Mouse (Mus musculus) adrenal gland, adult 18-20 months (tissue): Measurements from ENCODE around the gene Myof. TPM values are rescaled to one million over a fixed set of nuclear protein-coding genes. Genes with fewer than 3 reads are reported as not detected.

Source experiments
- DNase-seq, 2 experiments: peaks; one replicate each; pipeline ENCODE4 v3.0.0; 2021 to 2022; ENCODE audit warnings: low spot score in 2 of 2
- total RNA-seq, 2 experiments: library from RNA; stranded (reverse); gene quantifications; 1 replicate in 1 of 2; 2 replicates in 1 of 2; pipeline ENCODE4 v1.2.3; 2021

The Myof gene
- total RNA-seq, 2 experiments from 2014 or later, result 29.4 to 34.1 TPM

DNA sequence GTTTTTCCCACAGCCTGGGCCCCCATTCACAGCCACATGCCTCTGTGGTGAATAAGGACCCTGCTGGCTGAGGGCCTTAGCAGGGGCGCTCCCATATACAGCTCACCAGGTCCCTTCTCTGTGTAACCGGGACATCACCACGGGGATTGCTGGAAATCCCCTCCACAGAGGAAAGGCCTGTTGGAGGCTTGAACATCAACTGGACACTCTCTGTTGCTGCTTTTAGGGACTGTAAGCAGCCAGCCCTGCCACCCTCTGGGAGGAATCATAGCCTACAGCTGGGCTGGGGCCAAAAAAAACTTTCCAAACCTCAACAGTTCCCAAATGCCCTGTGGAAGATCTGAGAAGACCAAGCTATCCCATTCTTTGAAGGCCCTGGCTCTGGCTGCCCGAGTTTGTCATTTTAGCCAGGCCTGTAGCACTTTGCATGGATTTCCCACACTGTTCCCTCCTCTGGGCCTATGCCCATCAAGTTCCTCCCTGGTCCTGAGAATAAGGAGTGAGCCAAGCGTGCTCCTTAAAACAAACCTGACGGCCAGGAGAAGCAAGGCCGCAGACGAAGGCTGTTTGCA is 38.5 kb downstream of the Myof start:
- DNase-seq, result no peak

DNA sequence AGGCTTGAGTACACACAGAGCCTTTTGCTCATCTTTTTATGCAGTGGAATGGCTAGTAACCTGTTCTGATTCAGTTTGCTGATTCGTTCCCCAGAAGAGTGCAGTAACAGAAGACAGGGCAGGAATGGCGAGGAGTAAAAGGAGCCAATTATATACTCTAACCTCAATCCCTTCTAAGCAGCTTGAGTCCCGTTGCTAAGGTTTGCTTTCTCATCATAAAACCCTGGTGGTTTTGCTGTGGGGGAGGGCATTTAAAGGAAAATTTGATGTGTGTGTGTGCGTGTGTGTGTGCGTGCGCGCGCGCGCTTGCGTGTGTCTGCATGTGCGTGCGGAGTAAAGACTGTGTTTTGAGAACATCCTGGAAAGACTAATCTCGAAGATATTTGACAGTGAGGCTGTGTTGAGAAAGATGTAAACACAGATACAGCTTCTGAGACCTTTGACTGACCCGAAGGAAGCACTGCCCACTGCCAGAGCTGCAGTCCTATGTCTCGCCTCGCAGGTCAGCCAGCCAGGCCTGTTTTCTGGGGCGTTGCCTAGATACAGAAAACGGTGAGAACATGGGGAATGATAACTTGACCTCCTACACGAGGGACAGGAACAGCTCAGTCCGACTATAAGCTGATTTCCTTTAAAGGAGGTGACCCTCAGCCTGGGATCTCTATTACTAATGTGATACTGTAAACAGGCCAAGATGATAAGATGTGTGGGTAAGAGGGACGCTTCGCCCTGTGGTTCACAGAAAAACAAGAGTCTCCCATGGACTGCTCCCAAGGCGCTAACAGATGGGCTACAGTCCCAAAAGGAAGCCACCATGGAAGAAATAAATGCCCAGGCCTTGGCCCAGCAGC is 39.5 kb downstream of the Myof start:
- DNase-seq, result no peak

DNA sequence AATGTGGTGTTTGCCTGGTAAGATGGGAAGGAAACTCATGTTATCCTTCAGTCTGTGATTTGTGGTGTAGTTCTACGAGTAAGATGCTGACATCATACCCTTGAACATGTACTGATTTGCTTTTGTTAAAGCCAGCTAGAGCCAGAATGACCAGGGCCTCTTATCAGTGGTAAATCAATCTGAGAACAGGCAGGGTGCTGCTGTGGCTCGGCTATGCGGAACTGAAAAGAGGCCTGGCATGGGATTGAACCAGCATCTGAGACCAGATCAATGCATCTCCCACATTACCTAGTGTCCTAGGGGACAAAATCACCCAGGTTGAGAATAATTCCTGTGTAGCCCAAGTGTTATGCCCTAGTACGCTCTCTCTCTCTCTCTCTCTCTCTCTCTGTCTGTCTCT is 40.6 kb downstream of the Myof start:
- no peak for DNase-seq

DNA sequence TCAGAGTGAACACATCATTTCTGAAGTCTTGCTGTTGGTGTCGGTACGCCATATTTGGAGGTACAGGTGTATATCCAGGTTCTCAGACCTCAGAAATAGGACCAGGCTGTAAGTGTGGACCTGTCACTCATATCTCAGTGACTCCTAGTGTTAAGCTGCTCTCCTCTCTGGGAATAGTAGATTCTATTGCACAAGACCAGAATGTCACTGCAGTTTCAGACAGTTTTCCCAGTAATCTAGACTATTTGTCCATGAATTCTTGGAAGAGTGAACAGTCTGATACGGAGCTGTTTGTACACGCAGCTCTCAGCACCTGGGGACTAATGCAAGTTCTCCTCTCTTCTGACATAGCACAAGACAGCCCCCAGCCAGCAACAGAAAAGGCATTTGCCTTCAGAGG is 42.4 kb downstream of the Myof start:
- DNase-seq, result no peak

DNA sequence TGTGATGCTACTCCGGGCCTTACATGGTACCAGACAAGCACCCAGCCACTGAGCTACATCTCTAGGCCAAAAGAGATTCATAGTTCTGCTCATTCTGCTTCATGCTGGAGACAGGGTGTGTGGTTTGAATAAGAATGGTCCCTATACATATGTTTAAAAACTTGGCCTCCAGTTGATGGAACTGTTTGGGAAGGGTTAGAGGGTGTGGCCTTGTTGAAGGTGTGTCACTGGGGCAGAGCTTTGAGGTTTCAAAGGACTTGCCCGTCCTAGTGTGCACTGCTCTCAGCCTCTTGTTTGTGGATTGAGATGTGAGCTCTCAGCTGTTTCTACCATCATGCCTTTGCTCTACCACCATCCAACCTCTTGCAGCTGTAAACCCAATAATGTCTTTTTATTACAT is 43.4 kb downstream of the Myof start:
- DNase-seq, result no peak

DNA sequence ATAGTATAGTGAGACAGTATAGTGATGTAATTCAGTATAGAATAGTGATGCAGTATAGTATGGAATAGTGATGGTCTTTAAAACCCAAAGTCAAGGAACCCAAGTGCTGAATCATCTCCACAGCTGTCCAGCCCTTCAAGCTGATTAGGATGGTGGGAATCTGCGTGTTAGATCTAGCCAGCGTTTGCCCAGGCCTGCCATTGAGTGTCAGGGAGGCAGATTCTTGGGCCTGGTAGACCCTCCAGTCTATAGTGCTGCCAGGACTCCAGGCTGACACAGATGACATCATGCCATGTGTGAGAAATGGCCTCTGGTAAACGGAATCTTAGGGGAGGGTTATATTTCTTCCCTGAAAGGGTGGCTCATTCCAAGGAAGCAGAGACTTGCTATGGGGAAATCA is 49.1 kb downstream of the Myof start:
- no peak for DNase-seq

DNA sequence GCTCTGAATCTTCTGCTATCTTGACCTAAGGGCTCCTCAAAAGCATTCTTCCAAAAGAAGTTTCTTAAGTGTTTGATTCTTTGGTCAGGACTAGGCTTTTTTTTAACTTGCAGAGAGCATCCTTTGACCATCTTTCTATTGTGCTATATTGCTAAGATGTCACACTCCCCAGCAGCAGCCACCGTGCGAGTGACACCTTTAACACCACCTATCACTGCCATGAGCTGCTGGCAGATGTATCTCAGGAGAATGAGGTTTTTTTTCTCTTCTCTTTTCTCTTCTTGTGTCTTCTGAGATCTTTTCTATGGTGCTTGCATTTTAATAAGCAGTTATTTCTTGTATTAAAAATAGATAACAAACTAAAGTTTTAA is 51.2 kb downstream of the Myof start:
- DNase-seq, result no peak

DNA sequence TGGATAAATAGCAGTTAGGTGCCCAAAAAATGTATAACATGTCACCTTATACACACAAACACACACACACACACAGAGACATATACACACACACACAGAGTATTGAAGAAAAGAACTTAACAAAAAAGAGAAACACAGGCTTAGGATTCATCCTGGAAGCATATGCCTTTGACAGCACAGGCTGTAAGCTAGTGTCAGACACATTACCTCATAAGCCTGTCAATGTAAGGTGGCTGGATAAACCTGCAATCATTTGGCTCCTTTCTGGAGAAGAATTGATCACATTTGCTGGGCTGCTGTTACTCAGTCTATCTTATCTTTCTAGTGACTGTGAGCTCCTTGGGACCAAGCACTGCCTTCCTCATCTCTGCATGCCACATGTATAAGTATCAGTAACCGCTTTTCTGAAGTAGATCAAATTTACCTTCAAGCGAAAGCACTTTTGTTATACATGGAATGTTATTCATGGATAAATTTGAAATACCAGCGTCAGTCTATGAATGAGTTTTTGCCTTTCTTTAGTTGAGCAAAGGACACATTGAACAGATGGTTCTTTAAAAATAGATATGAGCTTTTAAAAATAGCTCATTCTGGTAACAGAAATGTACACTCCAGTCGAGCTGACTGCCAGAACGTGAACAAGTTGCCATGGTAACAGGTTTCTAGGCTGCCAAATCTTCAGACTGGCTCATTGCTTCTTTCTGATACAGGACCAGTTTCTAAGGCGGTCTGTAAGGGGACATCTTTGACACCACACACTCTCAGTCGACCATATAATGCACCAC is 51.8 kb downstream of the Myof start:
- DNase-seq, result no peak

DNA sequence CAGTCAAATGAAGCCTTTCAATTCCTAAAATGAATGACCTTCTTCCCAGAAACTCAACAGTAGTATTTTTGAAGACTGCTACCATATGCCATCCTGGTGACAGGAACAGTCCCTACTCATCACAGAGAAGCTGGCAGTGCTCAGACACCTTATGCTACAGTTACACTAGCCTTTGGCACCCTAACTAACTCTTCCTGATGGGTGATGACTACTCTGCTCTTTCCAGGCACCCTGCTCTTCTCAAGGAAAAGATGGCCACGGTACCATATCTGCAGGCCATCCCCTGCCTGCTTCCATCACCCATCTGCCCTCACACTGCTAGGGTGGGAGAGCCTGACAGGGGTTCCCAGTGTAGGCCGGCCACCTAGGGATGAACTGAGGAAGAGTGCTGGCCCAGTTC is 53.4 kb downstream of the Myof start:
- DNase-seq, result no peak

DNA sequence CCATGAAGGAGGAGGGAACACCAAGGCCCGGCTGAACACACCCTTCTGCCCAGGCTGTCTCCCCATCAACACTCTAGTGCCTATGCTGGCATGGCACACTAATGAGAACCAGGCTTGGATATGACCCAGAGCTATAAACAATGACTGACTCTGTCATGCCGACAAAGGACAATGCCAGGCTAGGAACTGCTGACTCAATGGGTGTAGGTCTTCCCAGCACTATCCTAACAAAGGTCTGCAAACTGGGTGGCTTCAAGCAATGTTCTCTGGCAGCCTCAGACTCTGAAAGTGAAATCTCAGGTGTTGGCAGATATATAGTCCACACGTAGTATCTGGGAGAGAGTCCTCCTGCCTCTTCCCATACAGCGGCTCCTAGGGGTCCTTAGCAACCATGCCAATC is 55.2 kb downstream of the Myof start:
- no peak for DNase-seq

DNA sequence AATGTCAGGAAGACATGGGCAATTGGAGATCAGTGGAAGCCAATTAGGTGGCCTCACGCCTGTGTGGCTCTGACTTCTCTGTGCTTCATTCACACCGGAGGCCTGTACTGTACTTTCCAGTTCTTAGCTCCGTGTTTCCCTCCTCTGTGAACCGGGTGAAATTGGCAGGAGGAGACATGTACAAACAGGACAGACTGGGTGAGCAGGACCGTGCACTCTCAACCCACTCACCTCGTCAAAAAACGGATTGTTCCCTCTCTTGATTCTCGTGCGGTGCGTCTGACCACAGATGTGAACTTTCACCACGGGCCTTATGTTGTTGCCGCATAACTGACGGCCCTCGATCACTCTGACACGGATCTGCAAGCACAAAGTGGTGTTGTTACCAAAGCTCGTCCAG is 57.6 kb downstream of the Myof start:
- DNase-seq, result no peak

DNA sequence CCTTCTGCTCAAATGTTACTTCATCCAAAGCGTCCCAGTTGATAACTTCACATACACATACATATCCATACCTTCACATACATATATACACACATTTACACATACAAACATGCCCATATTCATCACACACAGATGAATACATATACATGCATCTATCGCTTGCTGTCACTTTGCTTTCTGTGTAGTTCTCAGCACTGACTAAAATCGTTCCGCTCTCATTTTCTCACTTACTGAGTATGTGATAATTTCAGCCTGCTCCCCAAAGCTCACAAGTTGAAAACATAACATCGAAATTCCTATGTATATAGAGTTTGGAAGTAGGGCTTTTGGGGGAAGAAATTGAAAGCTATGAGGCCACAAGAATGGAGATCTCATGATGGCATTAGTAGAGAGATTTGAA is 67.4 kb downstream of the Myof start:
- DNase-seq, result no peak

DNA sequence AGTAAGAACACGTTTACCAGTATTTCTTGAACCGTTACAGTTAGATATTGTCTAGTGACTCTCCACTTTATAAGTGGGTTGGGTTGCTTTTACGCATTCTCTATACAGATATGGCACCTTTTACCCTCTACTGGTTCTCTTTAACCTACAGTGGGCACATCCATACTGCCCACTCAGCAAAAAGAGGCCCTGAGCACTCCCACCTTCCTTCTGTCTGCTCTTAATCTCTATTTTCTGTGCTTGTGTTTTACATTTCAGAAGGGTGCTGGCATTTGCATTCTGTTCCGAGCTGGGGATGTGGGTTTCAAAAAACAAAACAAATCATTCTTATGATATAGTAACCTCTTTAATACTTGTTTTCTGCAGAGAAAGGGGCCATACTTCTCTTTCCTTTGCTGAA is 72.8 kb downstream of the Myof start:
- DNase-seq, result no peak

DNA sequence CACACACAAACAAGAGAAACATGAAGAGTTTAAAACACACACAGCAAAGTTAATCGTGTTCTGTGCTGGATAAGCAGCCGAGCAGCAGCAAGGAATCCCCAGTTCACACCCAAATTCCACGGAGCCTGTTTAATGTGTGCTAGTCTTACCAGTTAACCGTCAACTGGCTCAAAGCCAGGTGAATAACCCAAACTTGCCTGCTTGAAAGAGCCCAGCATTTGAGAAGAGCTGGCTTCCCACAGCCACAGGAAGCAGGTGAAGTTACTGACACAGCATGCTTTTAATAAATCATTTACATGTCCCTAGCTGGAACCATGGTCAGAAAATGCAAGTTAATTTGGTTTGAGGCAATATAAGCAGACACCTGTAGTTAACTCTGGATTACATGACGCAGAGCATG is 73.4 kb downstream of the Myof start:
- no peak for DNase-seq

DNA sequence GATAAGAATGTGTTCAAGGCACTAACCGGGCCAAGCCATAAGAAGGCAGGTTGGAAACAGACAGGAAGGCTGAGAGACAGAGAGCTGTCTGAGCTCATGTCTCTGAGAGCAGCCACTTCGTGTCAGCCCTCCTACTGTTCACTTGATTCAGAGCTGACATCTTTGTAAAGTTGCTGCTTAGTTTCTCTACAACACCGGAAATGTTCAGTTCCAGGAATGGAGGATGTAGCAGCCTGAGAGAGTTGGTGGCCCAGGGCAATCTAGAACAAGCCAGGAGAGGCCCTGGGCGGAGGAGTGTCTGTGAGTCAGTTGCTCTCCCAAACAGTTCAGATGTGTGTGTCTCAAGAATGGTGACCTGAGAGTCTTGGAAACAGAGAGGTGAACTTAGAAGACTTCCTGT is 77.5 kb downstream of the Myof start:
- DNase-seq, result no peak

DNA sequence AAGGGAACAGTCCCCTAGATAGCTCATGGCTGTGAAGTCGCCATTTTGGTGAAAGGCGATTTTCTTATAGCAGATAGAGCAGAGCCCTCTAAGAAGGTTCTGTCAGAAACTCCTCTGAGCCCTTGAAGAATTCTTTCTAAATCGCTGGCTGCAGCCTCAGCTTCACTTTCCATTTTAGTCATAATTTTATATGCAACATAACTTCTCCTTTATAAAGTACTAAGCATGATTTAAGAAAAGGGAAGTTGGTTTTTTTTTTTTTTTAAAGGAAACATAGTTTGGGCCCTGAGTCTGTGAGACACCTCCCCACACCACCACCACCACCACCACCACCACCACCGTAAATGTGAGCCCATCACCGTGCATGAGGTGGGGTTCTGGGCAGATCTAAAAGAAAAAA is 80.0 kb downstream of the Myof start:
- DNase-seq, result no peak

DNA sequence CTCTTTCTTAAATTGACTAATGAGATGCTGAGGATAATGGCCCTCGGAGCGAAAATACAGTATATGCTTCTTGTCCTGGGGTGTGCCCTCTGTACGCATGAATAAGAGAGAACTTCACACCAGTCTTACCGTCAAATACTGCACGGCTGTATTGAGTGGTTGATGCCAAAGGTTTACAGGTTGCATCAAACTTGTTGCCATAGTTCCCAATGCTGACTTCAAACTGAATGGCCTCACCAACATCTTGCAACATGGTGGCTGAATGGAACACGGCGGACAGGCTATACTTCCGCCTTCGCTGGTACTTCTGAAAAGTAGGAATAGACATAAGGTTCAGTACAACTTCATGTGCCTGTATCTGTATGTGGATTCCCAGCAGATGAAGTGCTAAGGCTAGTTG is 82.6 kb downstream of the Myof start:
- DNase-seq, result no peak

DNA sequence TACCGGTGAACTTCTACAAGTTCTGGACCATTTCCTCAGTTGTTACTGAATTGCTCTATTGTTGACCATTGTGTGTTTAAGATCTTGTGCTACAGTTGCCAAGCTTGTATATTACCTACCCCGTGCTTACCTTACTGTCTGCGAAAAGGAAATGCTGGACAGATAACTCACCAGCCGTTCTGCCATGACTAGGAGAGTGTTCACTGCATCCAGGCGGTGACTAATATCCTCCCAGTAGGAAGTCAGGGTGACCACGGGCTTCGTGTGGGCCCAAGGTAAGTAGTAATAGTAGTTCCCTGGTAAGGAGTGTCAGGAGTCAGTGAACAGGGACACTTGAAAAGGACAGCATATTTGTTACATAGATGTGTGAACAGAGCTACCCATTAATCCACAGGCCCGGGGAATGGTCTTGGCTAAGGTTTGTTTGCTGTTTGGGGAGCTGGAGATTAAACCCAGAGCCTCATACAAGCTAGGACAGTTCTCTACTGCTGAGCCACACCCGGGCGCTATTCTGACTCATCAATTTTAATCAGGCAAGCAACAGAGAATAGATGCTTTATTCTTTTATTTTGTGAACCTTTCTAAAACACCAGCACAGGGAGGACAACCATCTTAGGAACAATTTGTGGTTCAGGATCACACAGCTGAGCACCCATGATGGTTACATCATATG is 83.7 kb downstream of the Myof start:
- DNase-seq, result no peak

DNA sequence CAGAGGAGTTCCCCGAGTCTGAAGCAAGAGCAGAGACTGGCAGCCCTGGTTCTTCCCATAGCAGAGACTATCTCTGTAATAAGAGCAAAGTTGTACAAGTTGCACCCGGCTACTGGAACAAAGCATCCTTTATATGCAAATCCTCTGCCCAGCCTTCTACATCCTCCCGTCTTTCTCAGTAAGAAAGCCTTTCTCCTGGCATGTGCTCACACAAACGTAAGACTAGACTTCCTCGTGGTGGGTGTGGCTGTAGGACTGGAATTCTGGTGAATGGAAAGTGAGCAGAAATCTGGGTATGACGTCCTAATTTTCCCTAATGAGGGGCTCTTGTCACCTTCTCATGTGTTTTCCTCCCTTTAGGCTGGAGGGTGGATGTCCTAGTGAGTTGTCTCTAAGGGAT is 84.3 kb downstream of the Myof start:
- no peak for DNase-seq

DNA sequence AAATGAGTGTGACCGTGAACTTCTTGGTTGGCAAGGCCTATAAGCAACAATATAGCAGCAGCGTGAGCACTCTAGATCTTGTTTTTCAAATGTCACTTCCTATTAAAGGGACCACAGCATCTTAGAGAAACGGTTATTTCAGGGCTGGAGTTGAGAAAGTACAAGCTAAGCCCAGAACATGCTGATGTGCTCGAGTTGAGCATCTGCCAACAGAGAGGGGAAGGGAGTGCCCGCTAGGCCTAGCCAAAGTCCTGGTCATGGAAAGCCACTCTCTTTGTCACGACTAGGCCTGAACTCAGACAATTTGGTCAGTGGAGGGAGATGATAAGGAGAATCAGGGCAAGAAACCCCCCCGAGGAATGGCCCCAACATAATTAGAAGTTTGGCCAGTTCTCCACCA is 86.1 kb downstream of the Myof start:
- DNase-seq, result peak in 1 of 2 experiments; percentile 28

DNA sequence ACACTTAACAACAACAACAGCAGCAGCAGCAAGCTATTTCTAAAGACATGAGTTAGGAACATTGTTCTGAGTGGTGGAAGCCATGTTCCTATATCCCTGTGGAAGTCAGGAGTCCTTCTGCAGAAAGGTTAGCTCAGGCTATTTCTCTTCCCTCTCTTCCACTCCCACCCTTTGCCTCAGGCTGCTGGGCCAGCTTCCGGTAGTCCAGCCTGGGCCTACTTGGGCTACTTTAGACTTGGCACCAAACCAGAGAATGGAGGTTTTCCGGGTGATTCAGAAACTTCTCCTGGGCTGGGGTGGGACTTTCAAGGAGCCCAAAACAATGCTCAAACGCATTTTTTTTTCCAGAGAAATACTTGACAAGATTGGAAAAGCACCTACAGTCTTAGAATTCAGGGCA is 87.4 kb downstream of the Myof start:
- DNase-seq, result no peak
